Mouse (Mus musculus): ENCODE measurements at regions not wholly inside any gene's neighbourhood (a gene's known extent, or its start where the extent isn't known, plus 50 kb on each side); places are given as distances from the start of the nearest gene placed in this dataset.

DNA sequence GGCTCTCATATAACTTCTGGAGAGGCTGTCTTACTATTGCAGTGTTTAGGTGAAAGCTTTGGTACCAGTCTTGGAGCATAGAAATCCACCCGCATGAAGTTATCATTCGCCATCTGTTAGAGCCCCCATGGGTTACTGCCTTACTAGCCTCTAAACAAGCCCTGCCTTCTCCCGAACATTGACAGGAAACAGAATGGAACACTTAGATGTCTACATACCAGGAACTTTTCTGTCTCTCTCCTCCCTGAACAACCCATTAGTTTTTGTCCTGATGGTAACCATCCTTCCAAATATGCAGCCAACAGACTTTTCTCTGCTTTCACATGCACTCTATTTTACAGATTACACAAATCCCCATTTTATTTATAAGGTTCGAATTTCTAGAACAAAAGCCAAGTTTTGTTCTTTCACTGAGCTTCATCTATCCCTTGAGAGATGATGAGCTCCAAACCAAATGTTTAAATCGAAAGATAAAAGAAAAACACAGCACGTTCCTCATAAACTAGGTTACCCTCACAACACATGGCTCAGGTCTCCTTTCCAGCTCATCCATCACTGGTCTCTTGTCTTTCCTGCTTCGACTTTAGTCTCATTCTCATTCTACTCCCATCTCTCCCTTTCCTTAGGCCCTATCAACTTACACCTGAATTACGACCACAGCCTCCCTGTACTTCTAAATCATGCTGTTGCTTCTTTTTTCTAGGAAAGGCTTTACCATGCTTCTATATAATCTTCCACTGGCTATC lies 114.8 kb upstream of the Wdr75 start:
- Histone ChIP-seq H3K27me3 (ENCODE audit: control insufficient read depth, insufficient read depth, low read length, poor library complexity, severe bottlenecking) (no peaks in the 10 kb centered on the region), H3K36me3 (ENCODE audit: control insufficient read depth, insufficient read depth, low read length, poor library complexity, severe bottlenecking) (no peaks in the 10 kb centered on the region), H3K9ac (ENCODE audit: low read depth, poor library complexity, severe bottlenecking) (no peak overlapping the region), H3K9me3 (replicated peaks; ENCODE audit: control insufficient read depth, insufficient read depth, low read length, poor library complexity, severe bottlenecking) (no peaks in the 10 kb centered on the region), H3K27ac (ENCODE audit: insufficient read depth, low read length) (no peak overlapping the region), H3K4me1 (ENCODE audit: control insufficient read depth, insufficient read depth, low read length) (no peaks in the 10 kb centered on the region), H3K4me3 (ENCODE audit: low read depth, low read length) (no peak overlapping the region)
- TF ChIP-seq POLR2A (IDR thresholded peaks at IDR 0.05; ENCODE audit: insufficient read depth, low read length) (no peak), EP300 (IDR thresholded peaks at IDR 0.05; ENCODE audit: insufficient read depth, low read depth, low read length) (no peak), CTCF (IDR thresholded peaks at IDR 0.05; ENCODE audit: low read depth, low read length) (no peak)

- Histone ChIP-seq H3K36me3 (ENCODE audit: control insufficient read depth, insufficient read depth, low read length, poor library complexity, severe bottlenecking) (no peaks in the 10 kb centered on the region), H3K9ac (ENCODE audit: low read depth, poor library complexity, severe bottlenecking) (no peak overlapping the region), H3K4me1 (ENCODE audit: control insufficient read depth, insufficient read depth, low read length) (no peaks in the 10 kb centered on the region), H3K27ac (ENCODE audit: insufficient read depth, low read length) (no peak overlapping the region), H3K4me3 (ENCODE audit: low read depth, low read length) (no peak overlapping the region), H3K9me3 (replicated peaks; ENCODE audit: control insufficient read depth, insufficient read depth, low read length, poor library complexity, severe bottlenecking) (no peaks in the 10 kb centered on the region; the same call in 1 of the 2 replicates), H3K27me3 (ENCODE audit: control insufficient read depth, insufficient read depth, low read length, poor library complexity, severe bottlenecking) (no peaks in the 10 kb centered on the region)
- TF ChIP-seq POLR2A (IDR thresholded peaks at IDR 0.05; ENCODE audit: insufficient read depth, low read length) (no peak), EP300 (IDR thresholded peaks at IDR 0.05; ENCODE audit: insufficient read depth, low read depth, low read length) (no peak), CTCF (IDR thresholded peaks at IDR 0.05; ENCODE audit: low read depth, low read length) (no peak)
These were observed 94.1 kb upstream of the Wdr75 start for GRCm38 (mm10) chr1:45700893-45701292.

DNA sequence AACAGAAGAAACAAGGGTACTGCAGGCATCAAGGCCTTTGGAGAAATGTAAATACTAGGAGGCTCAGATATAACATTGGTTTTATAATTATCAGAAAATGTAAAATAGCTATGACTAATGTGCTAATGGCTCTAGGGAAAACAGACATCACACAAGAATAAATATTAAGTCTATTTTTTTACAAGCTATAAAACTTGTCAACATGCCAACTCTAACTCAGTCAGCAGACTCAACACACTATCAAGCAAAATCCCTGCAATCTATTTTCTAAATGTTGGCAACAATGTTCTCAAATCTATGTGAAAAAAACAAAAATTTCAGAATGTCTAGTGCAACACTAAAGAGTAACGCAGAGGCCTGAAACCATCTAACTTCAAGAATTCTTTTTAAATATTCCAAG lies 93.5 kb upstream of the Wdr75 start:
- Histone ChIP-seq H3K4me1 (ENCODE audit: control insufficient read depth, insufficient read depth, low read length) (no peaks in the 10 kb centered on the region), H3K36me3 (ENCODE audit: control insufficient read depth, insufficient read depth, low read length, poor library complexity, severe bottlenecking) (no peaks in the 10 kb centered on the region), H3K9ac (ENCODE audit: low read depth, poor library complexity, severe bottlenecking) (no peak overlapping the region), H3K4me3 (ENCODE audit: low read depth, low read length) (no peak overlapping the region), H3K27me3 (ENCODE audit: control insufficient read depth, insufficient read depth, low read length, poor library complexity, severe bottlenecking) (no peaks in the 10 kb centered on the region), H3K27ac (ENCODE audit: insufficient read depth, low read length) (no peak overlapping the region), H3K9me3 (replicated peaks; ENCODE audit: control insufficient read depth, insufficient read depth, low read length, poor library complexity, severe bottlenecking) (no peaks in the 10 kb centered on the region; the same call in 1 of the 2 replicates)
- TF ChIP-seq CTCF (IDR thresholded peaks at IDR 0.05; ENCODE audit: low read depth, low read length) (no peak), EP300 (IDR thresholded peaks at IDR 0.05; ENCODE audit: insufficient read depth, low read depth, low read length) (no peak), POLR2A (IDR thresholded peaks at IDR 0.05; ENCODE audit: insufficient read depth, low read length) (no peak)

- Histone ChIP-seq H3K36me3 (ENCODE audit: control insufficient read depth, insufficient read depth, low read length, poor library complexity, severe bottlenecking) (no peaks in the 10 kb centered on the region), H3K9ac (ENCODE audit: low read depth, poor library complexity, severe bottlenecking) (no peak overlapping the region), H3K4me1 (ENCODE audit: control insufficient read depth, insufficient read depth, low read length) (no peaks in the 10 kb centered on the region), H3K4me3 (ENCODE audit: low read depth, low read length) (no peak overlapping the region), H3K27ac (ENCODE audit: insufficient read depth, low read length) (no peak overlapping the region), H3K27me3 (ENCODE audit: control insufficient read depth, insufficient read depth, low read length, poor library complexity, severe bottlenecking) (no peaks in the 10 kb centered on the region), H3K9me3 (replicated peaks; ENCODE audit: control insufficient read depth, insufficient read depth, low read length, poor library complexity, severe bottlenecking) (peaks cover 7% of the 10 kb centered on the region; the same call in 1 of the 2 replicates)
- TF ChIP-seq POLR2A (IDR thresholded peaks at IDR 0.05; ENCODE audit: insufficient read depth, low read length) (no peak), EP300 (IDR thresholded peaks at IDR 0.05; ENCODE audit: insufficient read depth, low read depth, low read length) (no peak), CTCF (IDR thresholded peaks at IDR 0.05; ENCODE audit: low read depth, low read length) (no peak)
These were observed 71.6 kb upstream of the Wdr75 start for GRCm38 (mm10) chr1:45723369-45723768.

- H3K9me3 ChIP-seq (replicated peaks; ENCODE audit: control insufficient read depth, insufficient read depth, low read length, poor library complexity, severe bottlenecking): peaks cover 37% of the 10 kb centered on the region
- H3K9ac ChIP-seq (ENCODE audit: low read depth, poor library complexity, severe bottlenecking): no peak overlapping the region
- H3K27ac ChIP-seq (ENCODE audit: insufficient read depth, low read length): no peak overlapping the region
- TF ChIP-seq POLR2A (IDR thresholded peaks at IDR 0.05; ENCODE audit: insufficient read depth, low read length) (no peak), CTCF (IDR thresholded peaks at IDR 0.05; ENCODE audit: low read depth, low read length) (no peak), EP300 (IDR thresholded peaks at IDR 0.05; ENCODE audit: insufficient read depth, low read depth, low read length) (no peak)
- no peaks in the 10 kb centered on the region for H3K4me1 ChIP-seq (ENCODE audit: control insufficient read depth, insufficient read depth, low read length)
- no peaks in the 10 kb centered on the region for H3K36me3 ChIP-seq (ENCODE audit: control insufficient read depth, insufficient read depth, low read length, poor library complexity, severe bottlenecking)
- H3K4me3 ChIP-seq (ENCODE audit: low read depth, low read length): no peak overlapping the region
- no peaks in the 10 kb centered on the region for H3K27me3 ChIP-seq (ENCODE audit: control insufficient read depth, insufficient read depth, low read length, poor library complexity, severe bottlenecking)
These were observed 62.0 kb upstream of the Wdr75 start for GRCm38 (mm10) chr1:45732958-45733357.

- no peak for TF ChIP-seq EP300 (IDR thresholded peaks at IDR 0.05; ENCODE audit: insufficient read depth, low read depth, low read length)
- H3K4me3 ChIP-seq (ENCODE audit: low read depth, low read length): no peak overlapping the region
- no peaks in the 10 kb centered on the region for H3K36me3 ChIP-seq (ENCODE audit: control insufficient read depth, insufficient read depth, low read length, poor library complexity, severe bottlenecking)
- no peak overlapping the region for H3K27ac ChIP-seq (ENCODE audit: insufficient read depth, low read length)
- no peaks in the 10 kb centered on the region for H3K27me3 ChIP-seq (ENCODE audit: control insufficient read depth, insufficient read depth, low read length, poor library complexity, severe bottlenecking)
- peaks cover 17% of the 10 kb centered on the region for H3K9me3 ChIP-seq (replicated peaks; ENCODE audit: control insufficient read depth, insufficient read depth, low read length, poor library complexity, severe bottlenecking)
- no peaks in the 10 kb centered on the region for H3K4me1 ChIP-seq (ENCODE audit: control insufficient read depth, insufficient read depth, low read length)
- H3K9ac ChIP-seq (ENCODE audit: low read depth, poor library complexity, severe bottlenecking): no peak overlapping the region
These were observed 49.8 kb upstream of the Wdr75 start for GRCm38 (mm10) chr1:45745136-45745535.
